17 mouse cellular contexts compared by ENCODE assay signal in genomic region chr7:63768398-63769029, GRCm38 (mm10).
A peak's percentile ranks its signal among the peaks of the same experiment; 100 is the strongest.
DNase-seq lines count a peak whose midpoint lies in the region; ATAC-seq and TF ChIP-seq lines count a peak whose summit lies in the region.
"Had no signal": no experiment of that assay in that cellular context is flagged by ENCODE, and none has a peak within 500 bp of the region (broad histone marks: within the 10 kb centered on the region; RNA-seq: fewer than 3 reads in every experiment).

No protein-coding gene starts in this region.

- no peak for DNase-seq in frontal cortex, postnatal 14 days (ENCODE audit: low spot score in 2 of 2)
- no peak for DNase-seq in neural tube, embryonic 11.5 days (ENCODE audit: low spot score)
- DNase-seq in neural tube, embryonic 10.5 days (ENCODE audit: extremely low spot score, low spot score): no peak
- DNase-seq in hindbrain, postnatal 0 days (ENCODE audit: low spot score): peak; percentile 73
- DNase-seq in MN1 (ENCODE audit: low spot score): no peak
- no peak for DNase-seq in gastrocnemius, adult 8-10 months (ENCODE audit: low spot score in 2 of 2)
- DNase-seq: cerebellum, postnatal 10 days; gastrocnemius, postnatal 10 days; heart, postnatal 4 days; kidney, adult 8-10 months; lung, adult 18-20 months; right cerebral cortex, postnatal 4 days; thymus, postnatal 4 days had no signal

- ATAC-seq in frontal cortex, adult (ENCODE audit: low TSS enrichment): peak; percentile 70
- peak; percentile 65; the same call in 1 of the 2 replicates for ATAC-seq in neural tube, embryonic 11.5 days (ENCODE audit: insufficient read depth, low FRiP score, low TSS enrichment)
- peak; percentile 90 for ATAC-seq in hindbrain, postnatal 0 days

- no peak overlapping the region for H3K4me2 ChIP-seq in neural tube, embryonic 11.5 days (ENCODE audit: low read depth)
- H3K4me2 ChIP-seq in hindbrain, postnatal 0 days (ENCODE audit: low read depth, low read length): no peak overlapping the region
- H3K4me2 ChIP-seq: heart, embryonic 11.5 days; limb, embryonic 12.5 days had no signal

- H3K9ac ChIP-seq in neural tube, embryonic 11.5 days (ENCODE audit: low read length): no peak overlapping the region
- no peak overlapping the region for H3K9ac ChIP-seq in hindbrain, postnatal 0 days (replicated peaks; ENCODE audit: low read length)
- H3K9ac ChIP-seq: limb, embryonic 12.5 days had no signal

- TF ChIP-seq CTCF in hindbrain, postnatal 0 days (IDR thresholded peaks at IDR 0.05; ENCODE audit: low read depth): no peak
- TF ChIP-seq CTCF in olfactory bulb, adult 2 months (IDR thresholded peaks at IDR 0.05; ENCODE audit: insufficient read depth, low read depth, low read length): no peak

- H3K36me3 ChIP-seq in neural tube, embryonic 11.5 days (ENCODE audit: control insufficient read depth, insufficient read depth, low read length): no peaks in the 10 kb centered on the region
- H3K36me3 ChIP-seq in hindbrain, postnatal 0 days (ENCODE audit: insufficient read depth, low read length): no peaks in the 10 kb centered on the region
- H3K36me3 ChIP-seq: limb, embryonic 12.5 days had no signal

- no peaks in the 10 kb centered on the region for H3K9me3 ChIP-seq in neural tube, embryonic 11.5 days (ENCODE audit: control insufficient read depth, low read length)
- no peaks in the 10 kb centered on the region for H3K9me3 ChIP-seq in hindbrain, postnatal 0 days (ENCODE audit: low read length)
- H3K9me3 ChIP-seq: limb, embryonic 12.5 days had no signal

- 0 out of 2 replicates have a peak, but pooled peaks cover 6% of the 10 kb centered on the region for H3K4me1 ChIP-seq in neural tube, embryonic 11.5 days (ENCODE audit: control insufficient read depth, insufficient read depth, low read length)
- peaks cover 11% of the 10 kb centered on the region; the same call in 1 of the 2 replicates for H3K4me1 ChIP-seq in hindbrain, postnatal 0 days (ENCODE audit: insufficient read depth, low read length)
- peaks cover 6% of the 10 kb centered on the region; the same call in 1 of the 2 replicates for H3K4me1 ChIP-seq in olfactory bulb, adult 2 months (ENCODE audit: control insufficient read depth, insufficient read depth, low read length)
- H3K4me1 ChIP-seq: limb, embryonic 12.5 days had no signal

- WGBS in neural tube, embryonic 11.5 days: 48% methylated on average over 5 of the region's 5 CpGs
- 23% methylated on average over 5 of the region's 5 CpGs for WGBS in hindbrain, postnatal 0 days
- WGBS in olfactory bulb, adult 2 months: 19% methylated on average over 5 of the region's 5 CpGs

- no peak overlapping the region for H3K4me3 ChIP-seq in neural tube, embryonic 11.5 days (ENCODE audit: low read depth, low read length)
- H3K4me3 ChIP-seq in hindbrain, postnatal 0 days (ENCODE audit: low read length): no peak overlapping the region
- H3K4me3 ChIP-seq in olfactory bulb, adult 2 months (ENCODE audit: insufficient read depth, low read depth, low read length): no peak overlapping the region
- H3K4me3 ChIP-seq: limb, embryonic 12.5 days had no signal

- H3K27me3 ChIP-seq in neural tube, embryonic 11.5 days (ENCODE audit: control insufficient read depth, insufficient read depth, low read length): no peaks in the 10 kb centered on the region
- no peaks in the 10 kb centered on the region for H3K27me3 ChIP-seq in hindbrain, postnatal 0 days (ENCODE audit: insufficient read depth, low read length)
- H3K27me3 ChIP-seq: limb, embryonic 12.5 days had no signal

- no peak overlapping the region for H3K27ac ChIP-seq in neural tube, embryonic 11.5 days (ENCODE audit: low read depth, low read length)
- peak overlapping the region; percentile 60; the same call in 1 of the 2 replicates for H3K27ac ChIP-seq in hindbrain, postnatal 0 days
- peak overlapping the region; percentile 78 for H3K27ac ChIP-seq in olfactory bulb, adult 2 months (ENCODE audit: insufficient read depth, low read depth, low read length)
- H3K27ac ChIP-seq: limb, embryonic 12.5 days had no signal

- no peak for TF ChIP-seq POLR2A in olfactory bulb, adult 2 months (IDR thresholded peaks at IDR 0.05; ENCODE audit: insufficient read depth, low read depth, low read length)
